Mouse (Mus musculus): ENCODE results near the gene Zmynd11.

The Zmynd11 gene

DNA sequence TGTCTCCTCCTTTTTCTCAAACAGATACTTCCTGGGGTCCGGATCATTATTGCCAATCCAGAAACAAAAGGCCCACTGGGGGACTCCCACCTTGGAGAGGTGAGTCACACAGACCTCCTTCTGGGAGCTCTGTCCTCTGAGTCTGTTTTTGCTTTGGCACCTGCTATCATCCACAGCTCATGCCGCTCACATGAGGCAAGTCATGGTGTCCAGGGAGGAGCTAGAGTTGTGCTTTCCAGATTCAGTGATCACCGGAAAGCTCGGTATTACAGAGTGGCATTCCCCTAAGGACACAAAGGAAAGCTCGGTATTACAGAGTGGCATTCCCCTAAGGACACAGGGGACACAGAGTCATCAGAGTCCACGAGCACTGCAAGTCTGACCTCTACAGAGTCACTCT, 108.5 kb downstream of the Zmynd11 start:
- DNase-seq (ENCODE audit: low spot score in 2 of 2) = no peak

DNA sequence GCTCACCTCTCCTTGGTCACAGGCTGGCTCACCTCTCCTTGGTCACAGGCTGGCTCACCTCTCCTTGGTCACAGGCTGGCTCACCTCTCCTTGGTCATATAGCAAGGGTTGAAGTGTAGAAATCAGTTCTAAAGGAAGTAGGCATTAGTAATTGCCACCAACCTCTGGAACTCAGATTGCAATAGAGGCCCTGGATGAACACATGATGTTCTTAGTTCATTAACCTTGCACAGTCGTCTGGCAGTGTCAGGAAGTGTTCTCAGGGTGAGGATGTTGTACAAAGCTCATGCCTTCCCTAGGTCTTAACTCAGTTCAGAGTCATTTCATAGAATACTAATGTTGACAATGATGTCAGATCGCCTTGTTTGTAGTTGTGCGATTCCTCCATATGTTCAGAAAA, 112.1 kb downstream of the Zmynd11 start:
- no peak for DNase-seq (ENCODE audit: low spot score in 2 of 2)

DNA sequence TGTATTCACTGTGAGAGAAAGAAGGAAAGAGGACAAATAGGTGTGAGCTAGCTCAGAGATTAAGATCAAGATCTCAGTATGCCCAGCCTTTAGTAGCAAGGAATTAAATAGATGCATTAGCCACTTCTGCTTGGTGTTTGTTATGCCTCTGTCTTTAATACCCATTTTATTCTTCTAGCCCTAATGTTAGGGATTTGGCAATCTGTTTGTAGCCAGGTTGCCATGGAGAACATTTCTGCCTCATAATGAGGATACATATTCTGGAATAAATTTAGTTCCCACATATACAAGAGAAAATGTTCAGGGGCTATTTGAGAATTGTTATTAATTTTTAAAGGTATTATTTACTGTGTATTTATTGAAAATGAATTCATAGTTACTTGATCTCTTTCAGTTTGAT, 114.5 kb downstream of the Zmynd11 start:
- DNase-seq (ENCODE audit: low spot score in 2 of 2) = no peak

DNA sequence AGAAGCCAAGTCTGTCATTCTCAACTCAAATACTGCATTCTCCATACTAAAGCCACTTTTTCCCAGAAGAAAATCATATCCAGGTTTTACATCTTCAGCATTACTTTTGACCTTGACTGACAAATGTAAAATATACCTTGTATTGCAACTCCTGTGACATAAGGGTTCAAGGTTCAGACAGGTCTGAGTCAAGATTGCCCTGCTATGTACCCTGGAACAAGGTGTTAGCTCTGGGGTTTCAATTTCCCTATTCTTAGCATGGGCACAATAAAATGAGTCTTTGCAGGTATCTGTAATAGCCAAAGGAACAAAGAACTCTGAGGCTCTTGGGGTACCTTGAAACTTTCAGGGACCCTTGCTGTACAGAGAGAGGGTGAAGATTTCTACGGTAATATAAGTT, 115.2 kb downstream of the Zmynd11 start:
- DNase-seq (ENCODE audit: low spot score in 2 of 2) = no peak

DNA sequence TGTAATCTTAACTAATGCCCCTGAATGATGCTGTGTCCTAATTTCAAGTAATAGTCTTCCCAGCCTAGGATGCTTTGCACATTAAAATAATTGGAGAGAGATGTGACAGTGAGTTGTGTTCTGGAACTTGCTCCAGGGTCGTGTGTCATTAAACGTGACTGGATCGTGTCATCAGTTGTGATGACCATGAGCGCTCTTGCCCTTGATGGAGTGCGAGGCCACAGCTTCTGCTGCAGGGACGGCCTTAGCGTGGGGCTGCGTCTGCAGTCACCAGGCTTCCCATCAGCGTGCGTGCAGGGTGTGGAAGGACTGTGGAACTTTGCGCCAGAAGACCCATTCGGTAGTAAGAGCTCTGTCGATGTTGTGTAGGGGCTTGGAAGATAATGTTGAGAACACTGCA, 116.4 kb downstream of the Zmynd11 start:
- DNase-seq (ENCODE audit: low spot score in 2 of 2) = no peak

DNA sequence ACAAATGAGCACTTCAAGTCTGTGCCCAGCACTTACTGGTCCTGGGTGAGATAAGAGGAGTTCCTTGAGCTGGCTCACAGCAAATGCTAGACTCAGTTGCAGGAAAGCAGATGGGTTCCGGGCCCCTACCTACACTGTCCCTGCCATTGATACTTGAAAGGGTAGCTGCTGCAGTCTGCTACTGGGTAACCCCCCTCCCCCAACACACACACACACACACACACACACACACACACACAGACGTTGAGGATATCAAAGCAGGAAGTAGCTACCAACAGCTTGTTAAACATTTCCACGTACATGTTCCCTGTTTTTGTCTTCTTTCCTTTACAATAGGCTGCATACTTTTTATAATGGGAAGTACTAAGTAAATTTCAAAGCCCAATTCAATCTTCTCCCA, 127.2 kb downstream of the Zmynd11 start:
- no peak for DNase-seq (ENCODE audit: low spot score in 2 of 2)

DNA sequence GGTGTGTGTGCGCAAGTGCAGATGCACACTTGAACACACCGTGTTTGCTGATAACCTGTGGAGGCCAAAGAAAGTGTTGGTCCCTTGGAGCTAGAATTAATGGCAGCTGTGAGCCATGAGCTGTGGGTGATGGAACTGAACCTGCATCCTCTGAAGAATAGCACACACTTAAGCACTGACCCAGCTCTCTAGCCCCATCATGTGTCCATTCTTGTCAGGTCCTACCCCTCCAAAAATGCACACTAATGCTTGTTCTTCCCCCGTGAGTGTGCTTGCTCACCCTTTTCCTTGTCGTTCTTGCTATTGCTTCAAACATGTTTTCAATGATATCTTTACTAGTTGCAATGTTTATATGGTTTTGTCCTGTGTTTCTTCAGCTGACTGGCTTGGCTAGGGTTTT, 128.6 kb downstream of the Zmynd11 start:
- DNase-seq (ENCODE audit: low spot score in 2 of 2) = no peak

DNA sequence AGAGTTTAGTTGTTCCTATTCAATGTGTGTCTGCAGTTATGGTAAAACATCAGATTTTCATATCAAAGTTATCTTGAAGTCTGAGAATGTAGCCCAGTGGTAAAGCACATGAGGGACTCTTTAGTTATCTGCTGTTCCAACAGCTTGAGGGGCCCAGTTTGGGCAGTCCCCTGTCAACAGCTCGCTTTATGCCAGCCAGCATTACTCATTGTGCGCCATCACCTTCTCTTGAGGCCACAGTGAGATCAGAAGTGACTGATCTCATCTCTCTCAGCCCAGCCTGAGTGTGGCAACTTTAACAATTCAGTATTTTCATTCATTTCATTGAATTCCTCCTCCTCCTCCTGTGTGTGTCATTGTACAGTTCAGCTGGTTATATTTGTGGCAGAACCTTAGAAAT, 129.2 kb downstream of the Zmynd11 start:
- no peak for DNase-seq (ENCODE audit: low spot score in 2 of 2)
